Mouse (Mus musculus) forebrain, embryonic 12.5 days (tissue): ENCODE results near the gene Huwe1. TPM values are rescaled to one million over a fixed set of nuclear protein-coding genes. Genes with fewer than 3 reads are reported as not detected.

Experiments
- ATAC-seq: fragments of 200-750 bp; cut with Nextera tagmentation; 2 replicates; pipeline ENCODE4 v1.8.0; 2017; ENCODE audit warnings: moderate TSS enrichment; ENCODE audit not compliant: low FRiP score
- H3K27ac ChIP-seq: fragments of 300-500 bp; sonication (generic); 2 replicates; pipeline ENCODE4 v1.5.1; 2016; ENCODE audit warnings: mild to moderate bottlenecking
- H3K27me3 ChIP-seq: fragments of 300-500 bp; sonication (generic); 2 replicates; pipeline ENCODE4 v1.6.1; 2016; ENCODE audit warnings: mild to moderate bottlenecking
- H3K36me3 ChIP-seq: fragments of 300-500 bp; sonication (generic); replicated peaks from 2 replicates; pipeline ENCODE4 v1.6.1; 2016; ENCODE audit warnings: mild to moderate bottlenecking
- H3K4me1 ChIP-seq: fragments of 300-500 bp; sonication (generic); 2 replicates; pipeline ENCODE4 v1.6.1; 2016
- H3K4me2 ChIP-seq: fragments of 300-500 bp; sonication (generic); 2 replicates; pipeline ENCODE4 v1.6.1; 2016; ENCODE audit warnings: mild to moderate bottlenecking, moderate library complexity
- H3K4me3 ChIP-seq: fragments of 300-500 bp; sonication (generic); replicated peaks from 2 replicates; pipeline ENCODE4 v1.5.1; 2016; ENCODE audit warnings: mild to moderate bottlenecking
- H3K9ac ChIP-seq: fragments of 300-500 bp; sonication (generic); 2 replicates; pipeline ENCODE4 v1.6.1; 2016; ENCODE audit warnings: mild to moderate bottlenecking
- H3K9me3 ChIP-seq: fragments of 300-500 bp; sonication (generic); 2 replicates; pipeline ENCODE4 v1.6.1; 2016
- WGBS: fragments of 180-500 bp; shearing (Covaris S2); methylation state at CpG from one replicate; pipeline ENCODE4 v1.1.7; 2016; 5-methylcytosine and 5-hydroxymethylcytosine counted together
- polyA plus RNA-seq: library from polyadenylated mRNA; unstranded; fragments of >200 nt; fragmentation: Nextera tagmentation; extraction: Ambion mirVana; gene quantifications from 2 replicates; pipeline ENCODE4 v1.2.1, GENCODE M21; 2016

Huwe1 gene
- 86.8 and 90.6 TPM in 2 replicates for polyA plus RNA-seq

DNA sequence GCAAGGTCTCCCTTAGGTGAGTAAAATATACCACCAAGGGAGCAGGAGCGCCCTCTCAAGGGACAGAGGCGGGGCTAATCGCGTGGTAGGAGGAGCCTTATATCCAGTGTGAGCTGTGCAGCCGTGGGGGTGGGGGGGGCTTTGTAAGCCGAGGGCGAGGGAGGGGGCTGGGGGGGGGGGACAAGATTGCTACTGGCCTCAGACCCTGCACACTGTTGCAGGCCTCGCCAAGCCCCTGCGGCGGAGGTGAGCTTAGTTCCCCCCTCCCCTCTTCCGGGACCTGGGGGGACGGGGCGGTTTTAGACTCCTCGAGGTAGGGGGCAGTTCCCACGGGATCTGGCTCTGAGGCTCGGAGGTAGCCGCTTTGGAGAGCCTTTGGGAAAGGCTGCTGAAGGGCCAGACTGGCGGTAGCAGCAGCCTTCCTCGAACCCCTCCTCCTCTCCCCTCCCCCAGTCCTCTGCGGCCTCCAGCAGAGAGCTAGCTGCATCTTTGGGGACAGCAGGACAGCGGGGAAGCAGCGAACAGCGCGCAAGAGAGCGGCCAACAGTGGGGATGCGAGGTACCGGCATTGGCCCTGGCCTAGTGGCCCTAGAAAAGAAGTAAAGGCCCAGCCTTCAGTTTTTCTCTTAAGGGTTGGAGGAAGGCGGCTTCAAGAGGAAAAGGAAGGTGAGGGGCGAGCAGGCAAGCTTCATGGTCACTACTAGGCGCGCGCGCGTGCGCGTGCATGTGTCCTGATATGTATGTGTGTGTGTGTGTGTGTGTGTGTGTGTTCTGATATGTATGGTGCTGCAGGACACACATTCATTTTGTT, at the start of gene Huwe1:
Gene Huwe1 (plus strand): TSS at position 107 of the 811 bp plus-strand sequence.
- Histone ChIP-seq H3K9ac (peak within 1 kb of the TSS; percentile 66), H3K4me1 (no peaks in the 10 kb centered on the region), H3K27ac (peak within 1 kb of the TSS; percentile 97), H3K4me2 (peak within 1 kb of the TSS; percentile 43), H3K9me3 (no peaks in the 10 kb centered on the region), H3K4me3 (peak within 1 kb of the TSS; percentile 51), H3K27me3 (0 out of 2 replicates have a peak, but pooled peaks cover 9% of the 10 kb centered on the region), H3K36me3 (no peaks in the 10 kb centered on the region)
- 24% methylated on average over 31 of the region's 36 CpGs for WGBS
- ATAC-seq = peak; percentile 65

DNA sequence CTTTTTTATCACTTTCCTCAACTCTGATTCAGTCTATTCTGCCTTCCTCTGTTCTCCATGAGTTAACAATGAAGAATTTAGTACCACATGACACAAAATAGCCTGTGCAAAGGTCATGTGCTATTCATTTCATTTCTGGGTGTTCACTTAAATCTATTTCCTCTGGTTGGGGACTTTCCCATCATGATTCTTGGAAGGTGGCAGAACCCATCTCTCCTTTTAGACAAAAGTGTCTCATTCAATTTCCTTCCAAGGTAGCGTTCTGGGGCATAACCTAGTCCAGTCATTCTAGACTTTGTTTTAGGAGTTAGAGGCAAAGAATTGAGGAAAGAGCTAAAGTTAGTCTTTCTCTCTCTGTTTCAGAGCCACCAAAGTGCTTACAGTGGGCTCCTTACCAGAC, 20.3 kb upstream of the Huwe1 start:
- no peak for ATAC-seq
- H3K9me3 ChIP-seq = no peaks in the 10 kb centered on the region
- H3K27ac ChIP-seq = no peak overlapping the region
- H3K27me3 ChIP-seq = no peaks in the 10 kb centered on the region
- 89% methylated on average over 1 of the region's 1 CpGs for WGBS
- H3K36me3 ChIP-seq = no peaks in the 10 kb centered on the region
- H3K9ac ChIP-seq = no peak overlapping the region
- H3K4me2 ChIP-seq = no peak overlapping the region
- no peaks in the 10 kb centered on the region for H3K4me1 ChIP-seq
- no peak overlapping the region for H3K4me3 ChIP-seq

DNA sequence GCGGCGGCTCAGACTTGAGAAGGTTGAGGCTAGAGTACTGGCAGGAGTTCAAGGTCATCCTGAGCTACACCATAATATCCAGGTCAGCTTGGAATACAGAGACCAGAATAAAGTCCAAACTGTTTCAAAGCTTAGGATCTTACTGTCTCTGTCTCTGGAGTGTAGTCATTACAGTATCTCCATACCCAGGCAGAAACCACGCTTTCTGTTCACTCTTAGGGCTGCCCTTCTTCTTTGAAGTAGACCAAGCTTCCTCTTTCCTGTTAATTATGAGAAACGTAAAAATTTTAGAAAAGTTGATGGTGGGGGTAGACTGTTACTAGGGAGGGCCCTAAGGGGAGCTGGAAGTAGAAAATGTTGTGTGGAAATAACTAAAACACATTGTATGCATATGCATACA, 17.7 kb upstream of the Huwe1 start:
- Histone ChIP-seq H3K27ac (no peak overlapping the region), H3K36me3 (no peaks in the 10 kb centered on the region), H3K9ac (no peak overlapping the region), H3K4me2 (no peak overlapping the region), H3K27me3 (no peaks in the 10 kb centered on the region), H3K4me3 (no peak overlapping the region), H3K4me1 (no peaks in the 10 kb centered on the region), H3K9me3 (no peaks in the 10 kb centered on the region)
- ATAC-seq = no peak
- 89% methylated on average over 4 of the region's 4 CpGs for WGBS

DNA sequence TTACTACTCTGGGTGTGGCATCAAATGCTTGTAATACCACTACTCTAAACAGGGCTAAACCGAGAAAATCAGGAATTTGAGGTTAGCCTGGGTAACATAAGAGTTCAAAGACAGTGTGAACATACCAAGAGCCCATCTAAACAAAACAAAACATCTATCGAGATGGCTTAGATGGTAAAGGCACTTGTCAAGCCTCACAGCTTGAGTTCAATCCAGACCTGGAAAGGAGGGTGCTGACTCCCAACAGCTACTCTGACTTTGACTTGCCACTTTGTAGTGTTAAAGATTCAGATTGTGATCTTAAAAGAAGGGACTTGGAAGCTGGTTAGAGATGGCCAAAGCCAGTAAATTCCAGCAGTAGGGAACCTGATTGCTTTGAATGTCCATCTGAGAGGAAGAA, 7.8 kb upstream of the Huwe1 start:
- Histone ChIP-seq H3K4me1 (no peaks in the 10 kb centered on the region), H3K4me2 (no peak overlapping the region), H3K36me3 (no peaks in the 10 kb centered on the region), H3K9ac (no peak overlapping the region), H3K27ac (no peak overlapping the region), H3K9me3 (no peaks in the 10 kb centered on the region), H3K27me3 (0 out of 2 replicates have a peak, but pooled peaks cover 4% of the 10 kb centered on the region), H3K4me3 (no peak overlapping the region)
- 78% methylated on average over 2 of the region's 2 CpGs for WGBS
- no peak for ATAC-seq

DNA sequence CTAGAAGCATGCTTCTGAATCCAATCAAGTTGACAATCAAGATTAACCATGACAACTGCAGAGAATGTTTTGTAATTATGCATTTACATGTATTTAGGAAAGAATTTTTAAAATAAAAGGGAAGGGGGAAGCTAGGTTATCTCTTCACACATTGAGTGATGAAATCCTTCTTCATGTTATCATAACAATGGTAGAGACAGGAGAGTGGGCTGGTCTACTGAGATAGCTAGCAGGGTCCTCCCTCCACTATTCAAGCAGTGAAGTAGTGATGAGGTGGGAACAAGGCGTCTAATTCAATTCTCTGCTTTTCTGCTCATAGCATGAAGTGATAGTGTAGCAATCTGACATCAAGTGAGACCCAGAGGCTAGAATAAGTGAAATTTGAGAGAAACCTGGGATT, 2.6 kb upstream of the Huwe1 start:
- H3K36me3 ChIP-seq = no peaks in the 10 kb centered on the region
- H3K9me3 ChIP-seq = no peaks in the 10 kb centered on the region
- no peak for ATAC-seq
- H3K9ac ChIP-seq = no peak overlapping the region
- H3K27me3 ChIP-seq = 0 out of 2 replicates have a peak, but pooled peaks cover 9% of the 10 kb centered on the region
- 77% methylated on average over 1 of the region's 1 CpGs for WGBS
- H3K4me3 ChIP-seq = no peak overlapping the region
- H3K4me1 ChIP-seq = no peaks in the 10 kb centered on the region
- H3K4me2 ChIP-seq = no peak overlapping the region
- H3K27ac ChIP-seq = no peak overlapping the region

DNA sequence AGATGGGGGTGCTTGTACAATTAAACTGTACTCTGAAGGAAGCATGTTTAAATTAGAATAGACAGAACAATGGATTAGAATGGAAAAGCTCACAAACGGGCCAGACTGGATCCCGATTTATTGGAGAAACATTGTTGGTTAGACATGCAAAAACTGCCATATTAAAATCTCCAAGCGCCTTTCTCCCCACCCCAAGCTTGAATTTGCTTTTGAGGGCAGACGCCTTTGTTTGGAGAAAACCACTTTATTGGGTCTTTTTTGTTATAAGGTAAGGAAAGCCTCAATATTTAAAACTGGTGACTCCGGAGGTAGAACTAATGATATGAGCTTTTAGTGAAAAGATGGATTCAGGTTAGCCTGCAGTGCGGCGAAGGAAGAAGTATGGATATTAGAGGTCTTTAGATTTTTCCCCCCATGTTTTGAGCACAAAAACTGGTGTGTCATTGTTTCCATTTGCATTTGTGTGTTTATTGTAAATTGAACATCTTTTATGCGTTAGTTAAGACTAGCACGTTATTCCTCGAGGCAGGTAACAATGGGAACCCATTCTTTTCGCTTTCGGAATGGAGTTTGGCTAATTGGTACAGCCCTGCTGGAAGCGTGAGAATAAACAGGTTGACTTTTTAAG, 1.8 kb downstream of the Huwe1 start:
- WGBS = 28% methylated on average over 13 of the region's 13 CpGs

DNA sequence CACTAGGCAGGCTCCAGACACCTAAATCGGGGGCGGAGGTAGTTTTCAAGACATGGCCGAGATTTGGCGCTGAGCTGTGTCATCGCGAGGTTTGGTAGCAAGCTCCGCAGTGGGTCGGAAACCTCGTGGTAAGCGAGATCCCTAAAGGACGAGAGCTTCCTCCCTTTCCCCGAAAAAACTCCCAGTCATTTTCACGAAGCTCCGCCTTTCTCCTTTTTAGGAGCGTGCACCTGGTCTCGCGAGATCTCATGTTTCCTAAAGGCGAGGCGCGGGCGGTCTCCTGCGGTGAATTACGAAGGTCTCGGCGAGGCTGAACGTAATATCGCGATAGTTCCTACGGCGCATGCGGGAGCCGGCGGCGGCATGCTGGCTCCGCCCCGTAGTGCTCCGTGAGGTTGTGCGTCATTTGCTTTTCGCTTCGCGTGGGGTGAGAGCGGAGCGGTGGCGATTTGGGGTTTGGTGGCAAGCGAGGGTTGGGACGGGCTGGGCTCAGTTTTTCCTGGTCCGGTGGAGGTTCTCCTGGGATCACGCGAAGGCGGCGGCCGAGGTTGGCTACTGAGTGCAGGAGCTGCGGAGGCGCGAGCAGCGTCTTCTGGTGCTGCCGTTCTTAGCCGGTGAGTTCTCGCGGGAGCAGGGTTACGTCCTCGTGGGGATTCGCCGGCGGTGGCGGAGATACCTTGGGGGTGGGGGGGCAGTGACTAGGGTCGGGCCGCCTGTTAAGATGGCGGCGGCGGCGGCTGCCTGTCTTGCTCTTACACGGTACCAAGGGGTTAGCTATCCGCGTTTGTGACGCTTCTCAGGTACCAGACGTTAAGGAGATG, 2.6 kb downstream of the Huwe1 start:
- Histone ChIP-seq H3K27me3 (0 out of 2 replicates have a peak, but pooled peaks cover 5% of the 10 kb centered on the region), H3K27ac (peak overlapping the region; percentile 94), H3K9me3 (no peaks in the 10 kb centered on the region), H3K36me3 (no peaks in the 10 kb centered on the region), H3K4me3 (peak overlapping the region; percentile 54), H3K9ac (peak overlapping the region; percentile 67), H3K4me2 (peak overlapping the region; percentile 53), H3K4me1 (no peaks in the 10 kb centered on the region)
- WGBS = 15% methylated on average over 77 of the region's 77 CpGs
- peak; percentile 91 for ATAC-seq

More for the DNA sequence above, 1.8 kb downstream of the Huwe1 start:
- Histone ChIP-seq H3K27ac (peak overlapping the region; percentile 92), H3K4me3 (peak overlapping the region; percentile 54), H3K4me1 (no peaks in the 10 kb centered on the region), H3K27me3 (0 out of 2 replicates have a peak, but pooled peaks cover 5% of the 10 kb centered on the region), H3K36me3 (no peaks in the 10 kb centered on the region), H3K4me2 (peak overlapping the region; percentile 49), H3K9ac (peak overlapping the region; percentile 49), H3K9me3 (no peaks in the 10 kb centered on the region)
- no peak for ATAC-seq

DNA sequence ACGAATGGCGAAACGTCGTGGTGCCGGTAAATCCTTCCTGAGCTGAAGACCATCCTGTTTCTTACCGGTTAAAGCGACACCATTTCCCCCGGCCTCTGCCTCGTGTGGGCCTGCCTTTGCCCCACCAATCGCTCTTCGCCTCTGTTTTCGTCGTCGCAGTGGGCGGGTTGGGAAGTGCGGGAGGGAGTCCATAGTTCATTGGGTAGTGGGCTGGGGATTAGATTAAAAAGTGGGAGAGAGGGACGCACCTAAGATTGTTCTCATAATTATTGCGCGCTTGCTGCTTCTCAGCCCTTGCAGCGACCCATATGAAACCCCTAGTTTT, 3.1 kb downstream of the Huwe1 start:
- WGBS = 16% methylated on average over 20 of the region's 20 CpGs
- peak overlapping the region; percentile 67 for H3K9ac ChIP-seq
- H3K4me2 ChIP-seq = peak overlapping the region; percentile 53
- peak overlapping the region; percentile 94 for H3K27ac ChIP-seq
- H3K4me3 ChIP-seq = peak overlapping the region; percentile 54
- H3K36me3 ChIP-seq = no peaks in the 10 kb centered on the region
- H3K9me3 ChIP-seq = no peaks in the 10 kb centered on the region
- 0 out of 2 replicates have a peak, but pooled peaks cover 2% of the 10 kb centered on the region for H3K27me3 ChIP-seq
- peak; percentile 43 for ATAC-seq
- H3K4me1 ChIP-seq = no peaks in the 10 kb centered on the region

DNA sequence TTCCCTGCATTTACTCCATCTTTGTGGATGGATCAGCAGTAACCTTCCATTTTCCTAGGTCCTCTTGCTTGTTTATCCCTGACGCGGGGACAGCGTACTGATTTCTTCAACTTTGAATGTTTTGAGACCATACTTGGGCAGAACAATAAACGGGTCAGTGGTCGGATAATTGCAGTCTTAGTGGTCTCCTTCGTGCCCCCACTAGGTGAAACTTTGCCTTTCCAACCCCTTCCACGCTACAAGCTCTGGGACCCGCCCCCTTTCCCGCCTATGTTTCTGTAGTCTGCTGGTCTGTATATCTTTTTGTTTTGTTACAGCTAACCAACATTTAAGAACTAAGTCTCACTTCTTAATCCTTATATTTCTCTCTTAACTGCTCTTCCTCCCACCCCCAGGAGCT, 3.8 kb downstream of the Huwe1 start:
- ATAC-seq = no peak
- Histone ChIP-seq H3K27me3 (no peaks in the 10 kb centered on the region), H3K9me3 (no peaks in the 10 kb centered on the region), H3K4me3 (peak overlapping the region; percentile 54), H3K36me3 (no peaks in the 10 kb centered on the region), H3K4me1 (no peaks in the 10 kb centered on the region), H3K27ac (0 out of 2 replicates have a peak overlapping the region, but pooled peaks have one; percentile 94), H3K9ac (peak overlapping the region; percentile 67), H3K4me2 (peak overlapping the region; percentile 53)
- 20% methylated on average over 9 of the region's 9 CpGs for WGBS

DNA sequence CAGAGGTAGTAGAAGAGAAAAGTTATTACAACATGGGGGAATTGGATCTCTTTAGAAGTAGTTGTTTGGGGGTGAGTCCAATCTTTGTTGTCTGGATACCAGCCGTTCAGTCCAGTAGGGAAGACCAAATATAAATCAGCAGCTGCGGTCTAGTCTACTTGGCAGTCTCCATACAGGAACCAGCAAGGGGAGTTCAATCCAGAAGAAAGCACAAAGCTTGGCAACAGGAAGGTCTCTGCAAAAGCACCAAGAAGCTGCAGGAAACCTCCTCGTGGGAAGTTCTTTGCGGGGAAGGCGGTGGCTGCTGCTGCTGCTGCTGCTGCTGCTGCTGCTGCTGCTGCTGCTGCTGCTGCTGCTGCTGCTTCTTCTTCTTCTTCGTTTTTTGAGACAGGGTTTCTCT, 10.9 kb downstream of the Huwe1 start:
- Histone ChIP-seq H3K9me3 (no peaks in the 10 kb centered on the region), H3K9ac (no peak overlapping the region), H3K27me3 (peaks cover 10% of the 10 kb centered on the region), H3K4me2 (no peak overlapping the region), H3K4me3 (no peak overlapping the region), H3K27ac (no peak overlapping the region), H3K4me1 (no peaks in the 10 kb centered on the region), H3K36me3 (peaks cover 3% of the 10 kb centered on the region; the same call in 1 of the 2 replicates)
- 79% methylated on average over 6 of the region's 6 CpGs for WGBS
- no peak for ATAC-seq

DNA sequence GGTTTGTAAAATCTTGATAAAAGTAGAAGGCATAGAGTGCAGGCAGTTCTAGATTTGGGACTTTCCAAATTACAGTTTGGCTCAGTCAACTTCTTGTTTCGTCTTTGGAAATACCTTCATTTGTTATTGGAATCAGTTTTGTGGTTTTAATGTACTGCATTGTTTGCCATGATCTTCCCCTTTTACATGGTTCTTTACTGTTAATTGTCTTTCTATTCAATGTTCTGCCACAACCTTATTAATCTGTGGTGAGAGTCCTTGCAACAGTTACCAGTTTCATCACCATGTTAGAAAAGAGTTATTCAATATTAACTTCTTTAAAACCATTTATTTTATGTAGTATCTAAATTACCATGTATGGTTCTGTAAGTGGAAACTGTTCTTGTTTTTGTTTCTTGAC, 13.0 kb downstream of the Huwe1 start:
- no peak for ATAC-seq
- H3K9ac ChIP-seq = no peak overlapping the region
- H3K27ac ChIP-seq = no peak overlapping the region
- H3K27me3 ChIP-seq = peaks cover 10% of the 10 kb centered on the region
- no peaks in the 10 kb centered on the region for H3K4me1 ChIP-seq
- H3K4me3 ChIP-seq = no peak overlapping the region
- peaks cover 3% of the 10 kb centered on the region; the same call in 1 of the 2 replicates for H3K36me3 ChIP-seq
- WGBS = 85% methylated on average over 1 of the region's 1 CpGs
- H3K4me2 ChIP-seq = no peak overlapping the region
- no peaks in the 10 kb centered on the region for H3K9me3 ChIP-seq

DNA sequence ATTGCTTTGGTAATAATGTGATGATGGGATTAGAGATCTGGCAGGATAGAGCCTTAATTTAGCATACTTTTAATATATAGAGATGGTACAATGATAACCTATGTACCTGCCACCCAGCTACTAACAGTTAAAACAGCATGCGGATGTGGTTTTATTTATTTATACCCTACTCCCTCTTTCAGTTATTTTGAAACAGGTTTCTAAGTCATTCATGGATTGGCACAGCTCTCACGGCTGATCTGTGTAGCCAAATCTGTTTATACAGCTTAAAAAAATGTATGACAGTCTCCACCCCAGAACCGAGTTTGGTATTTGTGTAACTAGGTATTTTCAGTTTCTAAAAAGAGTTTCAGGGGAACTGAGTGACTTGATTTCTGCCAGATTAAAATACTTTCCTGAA, 17.1 kb downstream of the Huwe1 start:
- 92% methylated on average over 3 of the region's 3 CpGs for WGBS
- ATAC-seq = no peak
- peaks cover 4% of the 10 kb centered on the region; the same call in 1 of the 2 replicates for H3K27me3 ChIP-seq

More for the DNA sequence above, 17.1 kb downstream of the Huwe1 start:
- H3K4me1 ChIP-seq = no peaks in the 10 kb centered on the region
- no peak overlapping the region for H3K27ac ChIP-seq
- no peak overlapping the region for H3K9ac ChIP-seq
- no peaks in the 10 kb centered on the region for H3K9me3 ChIP-seq
- H3K36me3 ChIP-seq = no peaks in the 10 kb centered on the region; the same call in 1 of the 2 replicates
- no peak overlapping the region for H3K4me2 ChIP-seq
- no peak overlapping the region for H3K4me3 ChIP-seq
